Mouse (Mus musculus): ENCODE results near the gene Htr3a. TPM values are rescaled to one million over a fixed set of nuclear protein-coding genes. Genes with fewer than 3 reads are reported as not detected.

Gene Htr3a
- polyA plus RNA-seq, 1 experiment from 2014 or later: 0.43 TPM

DNA sequence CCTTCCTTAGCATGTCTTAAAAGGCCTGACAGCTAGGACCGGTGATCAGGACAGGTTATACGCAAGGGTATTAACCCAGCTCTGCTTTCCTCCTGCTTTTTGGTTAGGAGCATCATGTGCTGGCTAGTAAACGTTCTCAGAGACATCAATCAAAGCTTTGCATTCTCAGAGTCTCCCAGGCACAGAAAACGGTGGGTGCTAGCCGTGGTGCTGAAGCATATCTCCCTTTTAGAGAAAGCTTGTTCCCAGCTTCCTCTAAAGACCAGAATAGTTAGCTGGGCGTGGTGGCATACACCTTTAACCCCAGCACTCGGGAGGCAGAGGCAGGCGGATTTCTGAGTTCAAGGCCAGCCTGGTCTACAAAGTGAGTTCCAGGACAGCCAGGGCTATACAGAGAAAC is 12.3 kb downstream of the Htr3a start:
- Histone ChIP-seq H3K27ac (ENCODE audit: low read depth, low read length) (no peak overlapping the region), H3K9ac (ENCODE audit: low read length) (no peak overlapping the region), H3K9me3 (ENCODE audit: control insufficient read depth, low read length) (no peaks in the 10 kb centered on the region), H3K4me3 (ENCODE audit: low read depth, low read length) (no peak overlapping the region), H3K4me2 (ENCODE audit: low read depth, low read length, severe bottlenecking) (no peak overlapping the region), H3K27me3 (ENCODE audit: control insufficient read depth, insufficient read depth, low read length) (no peaks in the 10 kb centered on the region; the same call in 1 of the 2 replicates), H3K36me3 (ENCODE audit: control insufficient read depth, insufficient read depth, low read length) (no peaks in the 10 kb centered on the region), H3K4me1 (replicated peaks; ENCODE audit: control insufficient read depth, insufficient read depth, low read length) (peaks cover 18% of the 10 kb centered on the region)
- peak; percentile 69 for DNase-seq (ENCODE audit: low spot score)
- 40% methylated on average over 8 of the region's 8 CpGs for WGBS
- no peak for ATAC-seq (replicated peaks; ENCODE audit: low FRiP score)

- Histone ChIP-seq H3K4me1 (replicated peaks; ENCODE audit: control insufficient read depth, insufficient read depth, low read length) (peaks cover 18% of the 10 kb centered on the region), H3K9ac (ENCODE audit: low read length) (peak overlapping the region; percentile 42), H3K36me3 (ENCODE audit: control insufficient read depth, insufficient read depth, low read length) (no peaks in the 10 kb centered on the region), H3K4me2 (ENCODE audit: low read depth, low read length, severe bottlenecking) (peak overlapping the region; percentile 52), H3K27me3 (ENCODE audit: control insufficient read depth, insufficient read depth, low read length) (no peaks in the 10 kb centered on the region; the same call in 1 of the 2 replicates), H3K27ac (ENCODE audit: low read depth, low read length) (peak overlapping the region; percentile 44; the same call in 1 of the 2 replicates), H3K9me3 (ENCODE audit: control insufficient read depth, low read length) (no peaks in the 10 kb centered on the region), H3K4me3 (ENCODE audit: low read depth, low read length) (peak overlapping the region; percentile 11; the same call in 1 of the 2 replicates)
- ATAC-seq (replicated peaks; ENCODE audit: low FRiP score) (peak; percentile 89), DNase-seq (ENCODE audit: low spot score) (peak; percentile 83)
- WGBS: 2% methylated on average over 18 of the region's 18 CpGs
Observed at GRCm38 (mm10) chr9:48895819-48896536, 14.9 kb downstream of the Htr3a start.

DNA sequence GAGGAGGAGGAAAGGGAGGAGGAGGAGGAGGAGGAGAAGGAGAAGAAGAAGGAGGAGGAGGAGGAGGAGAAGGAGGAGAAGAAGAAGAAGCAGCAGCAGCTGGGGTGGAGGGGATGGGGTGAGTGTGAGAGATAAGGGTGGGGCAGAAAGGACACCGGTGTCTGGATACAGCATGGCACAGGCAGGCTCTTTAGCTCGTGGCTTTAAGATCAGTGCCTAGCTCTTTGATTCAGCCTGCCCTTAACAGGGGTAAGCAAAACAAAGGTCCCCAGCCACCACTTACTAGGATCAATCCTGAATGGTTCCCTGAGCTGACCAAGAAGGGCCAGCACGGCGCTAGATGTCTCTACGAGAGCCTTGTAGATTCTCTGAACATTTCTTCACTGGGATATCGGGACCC is 16.1 kb downstream of the Htr3a start:
- DNase-seq (ENCODE audit: low spot score) (no peak), ATAC-seq (replicated peaks; ENCODE audit: low FRiP score) (no peak)
- Histone ChIP-seq H3K27ac (ENCODE audit: low read depth, low read length) (no peak overlapping the region), H3K4me1 (replicated peaks; ENCODE audit: control insufficient read depth, insufficient read depth, low read length) (peaks cover 18% of the 10 kb centered on the region), H3K4me2 (ENCODE audit: low read depth, low read length, severe bottlenecking) (no peak overlapping the region), H3K27me3 (ENCODE audit: control insufficient read depth, insufficient read depth, low read length) (no peaks in the 10 kb centered on the region; the same call in 1 of the 2 replicates), H3K4me3 (ENCODE audit: low read depth, low read length) (no peak overlapping the region), H3K9ac (ENCODE audit: low read length) (no peak overlapping the region), H3K36me3 (ENCODE audit: control insufficient read depth, insufficient read depth, low read length) (no peaks in the 10 kb centered on the region), H3K9me3 (ENCODE audit: control insufficient read depth, low read length) (no peaks in the 10 kb centered on the region)
- WGBS: 44% methylated on average over 6 of the region's 6 CpGs

- DNase-seq (ENCODE audit: low spot score) (peak; percentile 88), ATAC-seq (replicated peaks; ENCODE audit: low FRiP score) (0 out of 2 replicates have a peak, but pooled peaks have one; percentile 47)
- H3K27ac ChIP-seq (ENCODE audit: low read depth, low read length): no peak overlapping the region; the same call in 1 of the 2 replicates
- H3K4me1 ChIP-seq (replicated peaks; ENCODE audit: control insufficient read depth, insufficient read depth, low read length): peaks cover 18% of the 10 kb centered on the region
- no peaks in the 10 kb centered on the region for H3K36me3 ChIP-seq (ENCODE audit: control insufficient read depth, insufficient read depth, low read length)
- WGBS: 33% methylated on average over 3 of the region's 3 CpGs
- H3K4me3 ChIP-seq (ENCODE audit: low read depth, low read length): no peak overlapping the region
- no peak overlapping the region for H3K9ac ChIP-seq (ENCODE audit: low read length)
- H3K4me2 ChIP-seq (ENCODE audit: low read depth, low read length, severe bottlenecking): no peak overlapping the region
- no peaks in the 10 kb centered on the region for H3K9me3 ChIP-seq (ENCODE audit: control insufficient read depth, low read length)
- H3K27me3 ChIP-seq (ENCODE audit: control insufficient read depth, insufficient read depth, low read length): no peaks in the 10 kb centered on the region; the same call in 1 of the 2 replicates
Observed at GRCm38 (mm10) chr9:48893986-48894385, 16.9 kb downstream of the Htr3a start.

GRCm38 (mm10) chr9:48889093-48889492 is 21.8 kb downstream of the Htr3a start:
- Histone ChIP-seq H3K9me3 (ENCODE audit: control insufficient read depth, low read length) (no peaks in the 10 kb centered on the region), H3K4me1 (replicated peaks; ENCODE audit: control insufficient read depth, insufficient read depth, low read length) (peaks cover 3% of the 10 kb centered on the region; the same call in 1 of the 2 replicates), H3K4me3 (ENCODE audit: low read depth, low read length) (no peak overlapping the region), H3K27ac (ENCODE audit: low read depth, low read length) (no peak overlapping the region), H3K9ac (ENCODE audit: low read length) (no peak overlapping the region), H3K4me2 (ENCODE audit: low read depth, low read length, severe bottlenecking) (no peak overlapping the region), H3K27me3 (ENCODE audit: control insufficient read depth, insufficient read depth, low read length) (no peaks in the 10 kb centered on the region), H3K36me3 (ENCODE audit: control insufficient read depth, insufficient read depth, low read length) (no peaks in the 10 kb centered on the region)
- DNase-seq (ENCODE audit: low spot score): no peak
- no peak for ATAC-seq (replicated peaks; ENCODE audit: low FRiP score)
- WGBS: 75% methylated on average over 7 of the region's 7 CpGs

DNA sequence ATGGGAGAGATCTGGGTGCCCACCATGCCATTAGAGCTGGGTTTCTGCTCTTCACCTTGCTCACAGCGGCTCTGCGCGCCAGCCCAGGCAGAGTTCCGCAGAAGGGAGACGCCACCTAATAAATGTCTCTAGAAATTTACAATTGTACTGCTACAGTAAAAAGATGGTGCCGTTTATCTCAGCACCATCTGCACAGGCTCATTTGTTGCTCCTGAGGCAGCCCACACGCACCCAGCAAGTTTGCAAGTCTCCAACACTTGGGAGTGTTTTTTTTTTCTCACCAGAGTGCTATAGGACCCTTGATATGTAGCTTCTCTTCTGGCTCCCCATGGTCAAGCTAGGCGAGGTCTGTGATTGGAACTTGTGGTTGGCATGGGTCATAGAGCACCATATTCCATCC is 38.0 kb downstream of the Htr3a start:
- 92% methylated on average over 8 of the region's 8 CpGs for WGBS
- Histone ChIP-seq H3K4me2 (ENCODE audit: low read depth, low read length, severe bottlenecking) (no peak overlapping the region), H3K27me3 (ENCODE audit: control insufficient read depth, insufficient read depth, low read length) (no peaks in the 10 kb centered on the region)

GRCm38 (mm10) chr9:48866523-48867121 is 44.3 kb downstream of the Htr3a start:
- Histone ChIP-seq H3K4me1 (replicated peaks; ENCODE audit: control insufficient read depth, insufficient read depth, low read length) (no peaks in the 10 kb centered on the region), H3K9me3 (ENCODE audit: control insufficient read depth, low read length) (no peaks in the 10 kb centered on the region), H3K27ac (ENCODE audit: low read depth, low read length) (no peak overlapping the region), H3K36me3 (ENCODE audit: control insufficient read depth, insufficient read depth, low read length) (no peaks in the 10 kb centered on the region), H3K4me3 (ENCODE audit: low read depth, low read length) (no peak overlapping the region), H3K9ac (ENCODE audit: low read length) (no peak overlapping the region), H3K27me3 (ENCODE audit: control insufficient read depth, insufficient read depth, low read length) (no peaks in the 10 kb centered on the region), H3K4me2 (ENCODE audit: low read depth, low read length, severe bottlenecking) (no peak overlapping the region)
- no peak for DNase-seq (ENCODE audit: low spot score)
- no peak for ATAC-seq (replicated peaks; ENCODE audit: low FRiP score)
- whole genome bisulfite sequencing: 65% methylated on average over 12 of the region's 12 CpGs

More for the DNA sequence above, 38.0 kb downstream of the Htr3a start:
- Histone ChIP-seq H3K36me3 (ENCODE audit: control insufficient read depth, insufficient read depth, low read length) (no peaks in the 10 kb centered on the region), H3K9me3 (ENCODE audit: control insufficient read depth, low read length) (no peaks in the 10 kb centered on the region), H3K4me1 (replicated peaks; ENCODE audit: control insufficient read depth, insufficient read depth, low read length) (no peaks in the 10 kb centered on the region), H3K4me3 (ENCODE audit: low read depth, low read length) (no peak overlapping the region), H3K27ac (ENCODE audit: low read depth, low read length) (no peak overlapping the region), H3K9ac (ENCODE audit: low read length) (no peak overlapping the region)
- no peak for DNase-seq (ENCODE audit: low spot score)
- ATAC-seq (replicated peaks; ENCODE audit: low FRiP score): no peak

- no peaks in the 10 kb centered on the region for H3K36me3 ChIP-seq (ENCODE audit: control insufficient read depth, insufficient read depth, low read length)
- 52% methylated on average over 9 of the region's 9 CpGs for WGBS
- no peak overlapping the region for H3K27ac ChIP-seq (ENCODE audit: low read depth, low read length)
- H3K4me2 ChIP-seq (ENCODE audit: low read depth, low read length, severe bottlenecking): no peak overlapping the region
- H3K4me3 ChIP-seq (ENCODE audit: low read depth, low read length): no peak overlapping the region
- no peak for ATAC-seq (replicated peaks; ENCODE audit: low FRiP score)
- H3K9me3 ChIP-seq (ENCODE audit: control insufficient read depth, low read length): no peaks in the 10 kb centered on the region
- H3K4me1 ChIP-seq (replicated peaks; ENCODE audit: control insufficient read depth, insufficient read depth, low read length): no peaks in the 10 kb centered on the region
- H3K27me3 ChIP-seq (ENCODE audit: control insufficient read depth, insufficient read depth, low read length): no peaks in the 10 kb centered on the region
- H3K9ac ChIP-seq (ENCODE audit: low read length): no peak overlapping the region
- DNase-seq (ENCODE audit: low spot score): no peak
Observed at GRCm38 (mm10) chr9:48865235-48865634, 45.7 kb downstream of the Htr3a start.

All from forebrain, embryonic 11.5 days (tissue).